Mouse (Mus musculus): Measurements from ENCODE around the gene Rptor.

The Rptor gene

GRCm38 (mm10) chr11:119663876-119664275 is 61.2 kb downstream of the Rptor start:
- CTCF ChIA-PET: no interaction called here
- POLR2A ChIA-PET: interaction anchor here in 3 of 4 experiments (0.9 to 4.3 kb wide), 6 partner anchors 9 to 918 kb away, joined by 3 to 24 read pairs (median 3); no protein-coding TSS in a partner anchor

GRCm38 (mm10) chr11:119664678-119665307 is 62.1 kb downstream of the Rptor start:
- CTCF ChIA-PET: no interaction called here
- POLR2A ChIA-PET: interaction anchor here in 3 of 4 experiments (0.7 to 4.3 kb wide), 7 partner anchors 8 to 67 kb away, joined by 3 to 24 read pairs (median 3); no protein-coding TSS in a partner anchor

GRCm38 (mm10) chr11:119665308-119665702 is 62.6 kb downstream of the Rptor start:
- CTCF ChIA-PET: interaction anchor here in 2 of 4 experiments (0.6 to 0.7 kb wide), 2 partner anchors 16 to 923 kb away, joined by 3 read pairs; no protein-coding TSS in a partner anchor
- POLR2A ChIA-PET: interaction anchor here in 3 of 4 experiments (0.7 to 4.3 kb wide), 7 partner anchors 19 to 66 kb away, joined by 3 to 24 read pairs (median 3); no protein-coding TSS in a partner anchor

- POLR2A ChIA-PET: interaction anchor here in 3 of 4 experiments (0.8 to 1.9 kb wide), 5 partner anchors 9 to 341 kb away, joined by 3 to 5 read pairs (median 3); no protein-coding TSS in a partner anchor
- CTCF ChIA-PET: interaction anchor here in 2 of 4 experiments (0.6 to 1.2 kb wide), 2 partner anchors 19 to 400 kb away, joined by 3 to 9 read pairs; no protein-coding TSS in a partner anchor
Observed at GRCm38 (mm10) chr11:119666567-119667108, 63.9 kb downstream of the Rptor start.

GRCm38 (mm10) chr11:119670690-119671666 is 68.3 kb downstream of the Rptor start:
- CTCF ChIA-PET: interaction anchor here in 2 of 4 experiments (0.5 to 0.8 kb wide), 3 partner anchors 69 to 299 kb away, joined by 3 to 5 read pairs (median 4); no protein-coding TSS in a partner anchor

GRCm38 (mm10) chr11:119672041-119672440 is 69.3 kb downstream of the Rptor start:
- ChIA-PET POLR2A (interaction anchor here in 2 of 4 experiments (1.4 to 5.8 kb wide), 3 partner anchors 8 to 13 kb away, joined by 3 to 30 read pairs (median 4); no protein-coding TSS in a partner anchor), CTCF (no interaction called here)

More at GRCm38 (mm10) chr11:119670690-119671666, 68.3 kb downstream of the Rptor start:
- POLR2A ChIA-PET: interaction anchor here (0.8 to 5.8 kb wide), 9 partner anchors 9 to 480 kb away, joined by 3 to 30 read pairs (median 3); partner anchors contain the start of gene Slc38a10 (in 1 of the 4)

- ChIA-PET POLR2A (interaction anchor here in 3 of 4 experiments (0.6 to 5.8 kb wide), 5 partner anchors 9 to 275 kb away, joined by 3 to 30 read pairs (median 3); no protein-coding TSS in a partner anchor), CTCF (no interaction called here)
Observed at GRCm38 (mm10) chr11:119672775-119673174, 70.1 kb downstream of the Rptor start.

- ChIA-PET POLR2A (interaction anchor here in 3 of 4 experiments (0.5 to 1.7 kb wide), 6 partner anchors 8 to 438 kb away, joined by 3 to 9 read pairs (median 4); no protein-coding TSS in a partner anchor), CTCF (no interaction called here)
Observed at GRCm38 (mm10) chr11:119674835-119675234, 72.1 kb downstream of the Rptor start.

- ChIA-PET POLR2A (interaction anchor here in 3 of 4 experiments (0.5 to 2.9 kb wide), 10 partner anchors 9 to 439 kb away, joined by 3 to 11 read pairs (median 3); no protein-coding TSS in a partner anchor), CTCF (interaction anchor here in 1 of 4 experiments (0.6 kb wide), 1 partner anchor 46 kb away, joined by 3 read pairs; no protein-coding TSS in a partner anchor)
Observed at GRCm38 (mm10) chr11:119675546-119675945, 72.8 kb downstream of the Rptor start.

GRCm38 (mm10) chr11:119676751-119677411 is 74.2 kb downstream of the Rptor start:
- CTCF ChIA-PET: interaction anchor here in 1 of 4 experiments (0.7 kb wide), 1 partner anchor 44 kb away, joined by 3 read pairs; no protein-coding TSS in a partner anchor
- POLR2A ChIA-PET: interaction anchor here in 3 of 4 experiments (0.6 to 2.9 kb wide), 13 partner anchors 11 to 186 kb away, joined by 3 to 12 read pairs (median 3); partner anchors contain the start of gene Endov (in 1 of the 3)

- ChIA-PET POLR2A (interaction anchor here in 2 of 4 experiments (1.1 to 1.8 kb wide), 3 partner anchors 11 to 12 kb away, joined by 3 to 4 read pairs (median 4); no protein-coding TSS in a partner anchor), CTCF (no interaction called here)
Observed at GRCm38 (mm10) chr11:119678427-119678826, 75.7 kb downstream of the Rptor start.

GRCm38 (mm10) chr11:119680735-119681134 is 78.0 kb downstream of the Rptor start:
- POLR2A ChIA-PET: interaction anchor here in 2 of 4 experiments (0.5 to 1.1 kb wide), 5 partner anchors 20 to 469 kb away, joined by 3 to 6 read pairs (median 3); partner anchors contain the start of gene Rptor (in 1 of the 2)

GRCm38 (mm10) chr11:119682285-119682684 is 79.6 kb downstream of the Rptor start:
- POLR2A ChIA-PET: interaction anchor here in 1 of 4 experiments (1.5 kb wide), 1 partner anchor 21 kb away, joined by 10 read pairs; no protein-coding TSS in a partner anchor
- CTCF ChIA-PET: interaction anchor here in 1 of 4 experiments (0.7 to 1.7 kb wide), 2 partner anchors 10 to 417 kb away, joined by 3 to 4 read pairs; no protein-coding TSS in a partner anchor

More at GRCm38 (mm10) chr11:119680735-119681134, 78.0 kb downstream of the Rptor start:
- CTCF ChIA-PET: interaction anchor here in 2 of 4 experiments (0.6 to 0.7 kb wide), 3 partner anchors 15 to 134 kb away, joined by 3 to 4 read pairs (median 4); no protein-coding TSS in a partner anchor

- POLR2A ChIA-PET: interaction anchor here in 2 of 4 experiments (1.0 to 1.3 kb wide), 2 partner anchors 15 to 18 kb away, joined by 3 to 4 read pairs; no protein-coding TSS in a partner anchor
- CTCF ChIA-PET: no interaction called here
Observed at GRCm38 (mm10) chr11:119683796-119684195, 81.1 kb downstream of the Rptor start.

GRCm38 (mm10) chr11:119685477-119685876 is 82.8 kb downstream of the Rptor start:
- ChIA-PET POLR2A (interaction anchor here in 1 of 4 experiments (1.8 kb wide), 1 partner anchor 24 kb away, joined by 4 read pairs; no protein-coding TSS in a partner anchor), CTCF (interaction anchor here in 1 of 4 experiments (1.1 kb wide), 1 partner anchor 18 kb away, joined by 3 read pairs; no protein-coding TSS in a partner anchor)

- ChIA-PET CTCF (interaction anchor here in 1 of 4 experiments (1.1 to 1.3 kb wide), 2 partner anchors 10 to 19 kb away, joined by 3 read pairs; no protein-coding TSS in a partner anchor), POLR2A (interaction anchor here in 2 of 4 experiments (1.0 to 2.8 kb wide), 3 partner anchors 9 to 24 kb away, joined by 3 to 9 read pairs (median 4); no protein-coding TSS in a partner anchor)
Observed at GRCm38 (mm10) chr11:119685910-119686659, 83.4 kb downstream of the Rptor start.

Data from embryonic stem cell, embryonic (primary cell).